Mouse (Mus musculus) adrenal gland, postnatal 25 days (tissue): Measurements from ENCODE around the gene Gm10477. TPM values are rescaled to one million over a fixed set of nuclear protein-coding genes. Genes with fewer than 3 reads are reported as not detected.
A peak's percentile ranks its signal among the peaks of the same experiment; 100 is the strongest.
"Not testable (repeated sequence)": the region's sequence is repeated elsewhere in the genome, so short reads cannot be mapped to it uniquely, and the experiment has no call there.

Experiments
- DNase-seq: peaks from one replicate; pipeline ENCODE4 v3.0.0; 2021; ENCODE audit warnings: mixed read lengths
- long read RNA-seq: library from polyadenylated mRNA; stranded (forward); transcript quantifications from one replicate; pipeline ENCODE4 v2.0.0, GENCODE M21; 2021
- total RNA-seq: library from RNA; stranded (reverse); gene quantifications from 2 replicates; pipeline ENCODE4 v1.2.3, GENCODE M21; 2021

Gene Gm10477
- total RNA-seq = not detected in 2 replicates
- long read RNA-seq = 0 reads

- not testable (repeated sequence) for DNase-seq
These were observed at the start of gene Gm10477 for GRCm38 (mm10) chrX:56524442-56524841. TSS of gene Gm10477 (plus strand) at chrX:56524742.

DNA sequence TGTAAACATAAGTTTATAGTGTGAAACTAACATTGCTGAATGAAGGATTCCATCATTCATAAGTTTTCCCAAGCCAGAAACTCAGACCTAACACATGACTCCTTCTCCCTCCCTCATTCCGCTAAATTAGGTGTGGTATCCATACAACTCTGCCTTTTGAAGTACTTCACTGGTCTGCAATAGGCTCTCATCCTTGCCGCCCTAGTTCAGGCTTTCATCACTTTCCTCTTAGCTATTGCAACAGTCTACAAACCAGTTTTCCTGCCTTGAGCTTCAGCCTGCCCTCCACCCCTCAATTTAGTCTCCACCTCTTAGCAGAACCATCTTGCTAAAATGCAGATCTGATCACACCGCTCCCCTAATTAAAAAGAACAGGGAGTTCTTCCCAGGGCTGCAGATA, 47.0 kb upstream of the Gm10477 start:
- DNase-seq = no peak

DNA sequence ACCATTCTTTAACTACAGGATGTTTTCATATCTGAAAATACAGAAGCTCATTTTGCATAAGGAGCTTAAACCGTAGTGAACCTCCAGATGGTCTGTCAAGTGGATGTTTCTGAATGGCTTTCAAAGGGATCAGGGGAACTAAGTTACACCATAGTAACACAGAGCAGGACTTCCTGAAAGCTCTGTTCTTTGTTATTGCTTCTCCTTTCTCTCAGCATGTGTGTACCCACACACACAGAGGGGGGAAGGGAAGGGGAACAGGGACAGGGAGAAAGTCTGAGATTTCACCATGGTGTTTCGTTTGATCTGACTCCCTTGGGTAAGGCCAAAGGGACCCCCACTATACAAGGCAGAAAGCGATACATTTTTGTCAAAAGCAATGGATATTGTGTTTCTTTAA, 42.6 kb upstream of the Gm10477 start:
- DNase-seq = no peak

GRCm38 (mm10) chrX:56489758-56490157, 34.8 kb upstream of the Gm10477 start:
- peak; percentile 53 for DNase-seq

- peak; percentile 63 for DNase-seq
These were observed 27.3 kb upstream of the Gm10477 start for GRCm38 (mm10) chrX:56497241-56497640.

GRCm38 (mm10) chrX:56531266-56531665, 6.7 kb downstream of the Gm10477 start:
- peak; percentile 66 for DNase-seq

DNA sequence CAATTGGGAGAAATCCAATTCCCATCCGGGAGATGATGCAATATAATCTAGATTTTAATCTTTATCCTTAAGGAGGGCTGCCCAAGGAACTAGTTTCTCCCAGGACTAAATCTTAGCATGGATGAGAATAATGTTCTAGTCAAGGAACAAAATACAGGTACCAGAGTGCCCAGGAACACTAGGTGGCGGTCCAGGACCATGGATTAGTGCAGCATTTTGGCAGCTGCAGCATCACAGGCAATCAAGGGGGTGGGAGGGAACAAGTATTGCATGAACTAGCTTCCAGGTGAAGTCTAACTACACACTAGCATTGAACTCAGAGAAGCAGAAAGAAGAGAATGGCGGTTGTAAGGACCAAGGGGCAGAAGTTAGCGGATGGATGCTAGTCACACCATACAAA, 12.6 kb downstream of the Gm10477 start:
- peak; percentile 2 for DNase-seq

GRCm38 (mm10) chrX:56549506-56549905, 25.0 kb downstream of the Gm10477 start, which contains the start of gene Gm648:
TSS of gene Gm648 (minus strand) at chrX:56549606.
- no peak for DNase-seq

- no peak for DNase-seq
These were observed 29.0 kb downstream of the Gm10477 start for GRCm38 (mm10) chrX:56553584-56553983.

DNA sequence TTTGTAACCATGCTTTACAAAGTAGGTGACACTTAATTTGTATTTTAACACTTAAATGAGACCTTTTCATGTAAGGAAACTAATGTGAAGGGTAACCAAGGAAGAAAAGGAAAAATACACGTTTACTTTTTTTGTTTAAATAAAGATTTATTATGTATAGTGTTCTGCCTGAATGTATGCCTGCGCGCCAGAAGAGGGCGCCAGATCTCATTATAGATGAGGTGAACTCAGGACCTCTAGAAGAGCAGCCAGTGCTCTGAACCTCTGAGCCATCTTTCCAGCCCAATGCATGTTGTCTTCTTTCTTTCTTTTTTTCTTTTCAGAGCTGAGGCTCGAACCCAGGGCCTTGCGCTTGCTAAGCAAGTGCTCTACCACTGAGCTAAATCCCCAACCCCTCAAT, 47.9 kb downstream of the Gm10477 start:
- DNase-seq = peak; percentile 8

Other genes starting within 250 kb of the Gm10477 start
- gene Zfp449, start 178.3 kb upstream of the Gm10477 start, total RNA-seq = 4.0 and 4.4 TPM in 2 replicates
- 0.38 and 1.0 TPM in 2 replicates for gene Smim10l2a, start 150.2 kb upstream of the Gm10477 start, total RNA-seq
- not detected in 2 replicates for gene Gm2174, start 76.8 kb upstream of the Gm10477 start, total RNA-seq
- gene Ints6l, start 69.9 kb upstream of the Gm10477 start, total RNA-seq = 29.0 and 29.9 TPM in 2 replicates
- not detected in 2 replicates for gene Gm648, start 24.9 kb downstream of the Gm10477 start, total RNA-seq
- 28.6 and 31.7 TPM in 2 replicates for gene Mmgt1, start 73.3 kb downstream of the Gm10477 start, total RNA-seq
- 25.7 and 29.0 TPM in 2 replicates for gene Slc9a6, start 85.0 kb downstream of the Gm10477 start, total RNA-seq
- gene Fhl1, start 207.0 kb downstream of the Gm10477 start, total RNA-seq = 27.7 and 30.6 TPM in 2 replicates